Mouse (Mus musculus): ENCODE data around the gene Chtop.
A peak's percentile ranks its signal among the peaks of the same experiment; 100 is the strongest.

The Chtop gene

GRCm38 (mm10) chr3:90464552-90465080 lies 44.7 kb downstream of the Chtop start:
- DNase-seq (ENCODE audit: low spot score): peak; percentile 41

GRCm38 (mm10) chr3:90462579-90462978 lies 46.7 kb downstream of the Chtop start:
- DNase-seq (ENCODE audit: low spot score): no peak

- no peak for DNase-seq (ENCODE audit: low spot score)
Observed at GRCm38 (mm10) chr3:90461935-90462334, 47.4 kb downstream of the Chtop start.

GRCm38 (mm10) chr3:90460315-90460714 lies 49.0 kb downstream of the Chtop start:
- DNase-seq (ENCODE audit: low spot score): no peak

GRCm38 (mm10) chr3:90459727-90460126 lies 49.6 kb downstream of the Chtop start:
- no peak for DNase-seq (ENCODE audit: low spot score)

- no peak for DNase-seq (ENCODE audit: low spot score)
Observed at GRCm38 (mm10) chr3:90454931-90455330, 54.4 kb downstream of the Chtop start.

GRCm38 (mm10) chr3:90451396-90452095 lies 57.8 kb downstream of the Chtop start:
- DNase-seq (ENCODE audit: low spot score): no peak

GRCm38 (mm10) chr3:90450874-90451273 lies 58.4 kb downstream of the Chtop start:
- DNase-seq (ENCODE audit: low spot score): no peak

Measured in urinary bladder, postnatal 14 days (tissue).